Mouse (Mus musculus) cerebellum, postnatal 4 days (tissue): Measurements from ENCODE around the gene Gli2.
A peak's percentile ranks its signal among the peaks of the same experiment; 100 is the strongest.

ENCODE experiments used
- DNase-seq, 2 experiments: peaks; one replicate each; pipeline ENCODE4 v3.0.0; 2022; ENCODE audit warnings: low spot score in 2 of 2, mixed read lengths in 1 of 2

Gli2 gene

GRCm38 (mm10) chr1:119003852-119004398 lies 49.5 kb downstream of the Gli2 start:
- DNase-seq, result no peak

- peak in 1 of 2 experiments; percentile 71 for DNase-seq
Observed at GRCm38 (mm10) chr1:119001454-119002034, 51.9 kb downstream of the Gli2 start.

GRCm38 (mm10) chr1:118994482-118995105 lies 58.8 kb downstream of the Gli2 start:
- DNase-seq, result no peak

- no peak for DNase-seq
Observed at GRCm38 (mm10) chr1:118993775-118994174, 59.6 kb downstream of the Gli2 start.

GRCm38 (mm10) chr1:118988331-118988730 lies 65.1 kb downstream of the Gli2 start:
- DNase-seq, result no peak

GRCm38 (mm10) chr1:118987538-118987937 lies 65.9 kb downstream of the Gli2 start:
- no peak for DNase-seq

GRCm38 (mm10) chr1:118983389-118983788 lies 70.0 kb downstream of the Gli2 start:
- DNase-seq, result no peak

- DNase-seq, result no peak
Observed at GRCm38 (mm10) chr1:118982805-118983211, 70.6 kb downstream of the Gli2 start.

- peak; percentile 54 to 85 for DNase-seq
Observed at GRCm38 (mm10) chr1:118981943-118982804, 71.2 kb downstream of the Gli2 start.

- peak in 1 of 2 experiments; percentile 68 for DNase-seq
Observed at GRCm38 (mm10) chr1:118980636-118981035, 72.8 kb downstream of the Gli2 start.

GRCm38 (mm10) chr1:118976596-118976995 lies 76.8 kb downstream of the Gli2 start:
- peak in 1 of 2 experiments; percentile 65 for DNase-seq

- no peak for DNase-seq
Observed at GRCm38 (mm10) chr1:118975376-118975775, 78.0 kb downstream of the Gli2 start.

GRCm38 (mm10) chr1:118970068-118970467 lies 83.4 kb downstream of the Gli2 start:
- no peak for DNase-seq

GRCm38 (mm10) chr1:118969409-118969808 lies 84.0 kb downstream of the Gli2 start:
- peak in 1 of 2 experiments; percentile 40 for DNase-seq

- DNase-seq, result no peak
Observed at GRCm38 (mm10) chr1:118968661-118969179, 84.7 kb downstream of the Gli2 start.

GRCm38 (mm10) chr1:118967976-118968375 lies 85.4 kb downstream of the Gli2 start:
- no peak for DNase-seq

- DNase-seq, result no peak
Observed at GRCm38 (mm10) chr1:118967281-118967680, 86.1 kb downstream of the Gli2 start.

- DNase-seq, result no peak
Observed at GRCm38 (mm10) chr1:118958644-118959043, 94.8 kb downstream of the Gli2 start.

GRCm38 (mm10) chr1:118955791-118956190 lies 97.6 kb downstream of the Gli2 start:
- no peak for DNase-seq

GRCm38 (mm10) chr1:118954434-118955301 lies 98.8 kb downstream of the Gli2 start:
- DNase-seq, result peak in 1 of 2 experiments; percentile 69

- no peak for DNase-seq
Observed at GRCm38 (mm10) chr1:118953031-118953430, 100.4 kb downstream of the Gli2 start.
